Mouse (Mus musculus) spleen, adult 12 weeks (tissue): ENCODE measurements around the gene Pnpt1.

Source experiments
- DNase-seq: peaks from one replicate; pipeline ENCODE4 v3.0.0; 2022; ENCODE audit warnings: low spot score

Pnpt1 gene

GRCm38 (mm10) chr11:29130385-29131355 lies at the start of gene Pnpt1:
Gene Pnpt1 (plus strand): TSS chr11:29130744.
- DNase-seq, result peak; percentile 83

GRCm38 (mm10) chr11:29092403-29092802 lies 38.1 kb upstream of the Pnpt1 start:
- no peak for DNase-seq

- DNase-seq, result no peak
Observed at GRCm38 (mm10) chr11:29098926-29099325, 31.6 kb upstream of the Pnpt1 start.

GRCm38 (mm10) chr11:29129862-29130384 lies 621 bp upstream of the Pnpt1 start:
- DNase-seq, result no peak

- no peak for DNase-seq
Observed at GRCm38 (mm10) chr11:29140671-29141070, 10.1 kb downstream of the Pnpt1 start.

GRCm38 (mm10) chr11:29148901-29149300 lies 18.4 kb downstream of the Pnpt1 start:
- no peak for DNase-seq

- no peak for DNase-seq
Observed at GRCm38 (mm10) chr11:29163569-29163968, 33.0 kb downstream of the Pnpt1 start.

- peak; percentile 40 for DNase-seq
Observed at GRCm38 (mm10) chr11:29171959-29172391, 41.4 kb downstream of the Pnpt1 start.

- peak; percentile 92 for DNase-seq
Observed at GRCm38 (mm10) chr11:29172563-29173124, 42.1 kb downstream of the Pnpt1 start, which contains the start of gene Ppp4r3b. Gene Ppp4r3b (plus strand): TSS chr11:29172890.

GRCm38 (mm10) chr11:29173125-29173631 lies 42.6 kb downstream of the Pnpt1 start:
- peak; percentile 57 for DNase-seq

GRCm38 (mm10) chr11:29173706-29174436 lies 43.3 kb downstream of the Pnpt1 start:
- peak; percentile 8 for DNase-seq

GRCm38 (mm10) chr11:29179319-29179718 lies 48.8 kb downstream of the Pnpt1 start:
- DNase-seq, result no peak

- no peak for DNase-seq
Observed at GRCm38 (mm10) chr11:29180657-29181056, 50.1 kb downstream of the Pnpt1 start.

- DNase-seq, result no peak
Observed at GRCm38 (mm10) chr11:29181751-29182150, 51.2 kb downstream of the Pnpt1 start.

- no peak for DNase-seq
Observed at GRCm38 (mm10) chr11:29188981-29189380, 58.4 kb downstream of the Pnpt1 start.

GRCm38 (mm10) chr11:29203653-29204052 lies 73.1 kb downstream of the Pnpt1 start:
- no peak for DNase-seq

- no peak for DNase-seq
Observed at GRCm38 (mm10) chr11:29209774-29210173, 79.2 kb downstream of the Pnpt1 start.
